7 mouse cellular contexts compared by ENCODE assay signal in the genomic region with DNA sequence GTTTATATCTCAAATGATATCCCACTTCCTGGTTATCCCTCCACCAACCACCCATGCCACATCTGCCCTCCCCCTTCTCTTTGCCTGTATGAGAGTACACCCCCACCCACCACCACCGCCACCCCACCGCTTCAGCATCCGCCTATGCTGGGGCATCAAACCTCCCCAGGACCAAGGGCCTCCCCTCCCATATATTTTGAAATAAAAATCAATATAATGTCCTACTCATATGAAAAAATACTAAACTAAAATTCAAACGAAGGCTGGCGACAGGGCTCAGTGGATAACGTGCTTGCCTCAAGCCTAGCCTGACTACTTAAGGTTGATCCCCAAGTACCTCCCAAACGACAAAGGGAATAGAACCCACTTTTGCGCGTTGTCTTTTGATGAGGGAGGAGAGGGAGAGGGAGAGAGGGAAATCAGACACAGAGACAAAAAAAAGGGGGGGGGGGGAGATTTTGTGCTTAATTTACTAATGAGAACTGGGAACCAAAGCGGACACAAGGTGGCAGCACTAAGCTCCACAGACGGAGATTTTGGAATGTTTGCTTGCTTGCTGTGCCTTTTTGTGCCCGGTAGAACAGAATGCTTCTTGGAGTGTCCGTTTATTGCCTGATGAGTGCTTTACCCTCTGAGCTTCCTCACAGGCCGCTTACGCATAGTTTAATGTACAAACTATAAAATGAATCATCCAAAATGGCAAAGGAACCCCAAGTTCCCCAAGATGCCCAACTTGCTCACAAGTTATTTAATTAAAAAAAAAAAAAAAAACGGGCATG. TPM values are rescaled to one million over a fixed set of nuclear protein-coding genes. Genes with fewer than 3 reads are reported as not detected.
A peak's percentile ranks its signal among the peaks of the same experiment; 100 is the strongest.
DNase-seq lines count a peak whose midpoint lies in the region; ATAC-seq lines count a peak whose summit lies in the region.

No protein-coding gene starts in this region.

- H3K9me3 ChIP-seq in hindbrain, embryonic 15.5 days: no peaks in the 10 kb centered on the region

- H3K4me2 ChIP-seq in hindbrain, embryonic 15.5 days: peak overlapping the region; percentile 60

- H3K4me3 ChIP-seq in hindbrain, embryonic 15.5 days: peak overlapping the region; percentile 41
- peak overlapping the region; percentile 29 for H3K4me3 ChIP-seq in macrophage (ENCODE audit: inconsistent target)

- H3K27me3 ChIP-seq in hindbrain, embryonic 15.5 days: no peaks in the 10 kb centered on the region

- peak; percentile 73 for ATAC-seq in hindbrain, embryonic 15.5 days (ENCODE audit: low FRiP score, low read depth)

- peak; percentile 72 to 93 for DNase-seq in adrenal gland, adult (ENCODE audit: inconsistent age in 2 of 2, low spot score in 1 of 2)
- peak; percentile 84 to 90 for DNase-seq in cerebellum, postnatal 36 days
- peak; percentile 76 for DNase-seq in gastrocnemius, adult 18-20 months (ENCODE audit: low spot score)
- peak; percentile 58 to 60 for DNase-seq in layer of hippocampus, postnatal 36 days
- peak; percentile 79 to 82 for DNase-seq in right cerebral cortex, postnatal 10 days (ENCODE audit: low spot score in 2 of 2)

- H3K4me1 ChIP-seq in hindbrain, embryonic 15.5 days (replicated peaks): peaks cover 11% of the 10 kb centered on the region

- 8% methylated on average over 16 of the region's 16 CpGs for WGBS in hindbrain, embryonic 15.5 days
- 2% methylated on average over 15 of the region's 16 CpGs for WGBS in macrophage (ENCODE audit: missing documents)

- H3K9ac ChIP-seq in hindbrain, embryonic 15.5 days: peak overlapping the region; percentile 44

- H3K36me3 ChIP-seq in hindbrain, embryonic 15.5 days: no peaks in the 10 kb centered on the region
- H3K36me3 ChIP-seq in macrophage (ENCODE audit: inconsistent target): no peaks in the 10 kb centered on the region

- H3K27ac ChIP-seq in hindbrain, embryonic 15.5 days (replicated peaks): peak overlapping the region; percentile 61; the same call in 1 of the 2 replicates
- H3K27ac ChIP-seq in macrophage: peak overlapping the region; percentile 78

- no peaks in the 10 kb centered on the region for H3K79me2 ChIP-seq in macrophage (ENCODE audit: inconsistent target)

RNA-seq across cellular contexts. Expression of a gene that starts 11.6 kb away (rescaled TPM):
- 100 to 1,000 TPM; 383 to 411 TPM for total RNA-seq in gastrocnemius, adult 18-20 months (2021)
- 361 and 362 TPM in 2 replicates for polyA plus RNA-seq in hindbrain, embryonic 15.5 days (2015; fragmentation: Nextera tagmentation; extraction: Ambion mirVana)
- 100 to 1,000 TPM; 241 to 254 TPM for total RNA-seq in layer of hippocampus, postnatal 36 days (2021)
- 100 to 1,000 TPM in 23 of 26 experiments, 10 to 100 TPM in 3; 65.6 to 268 (median 152) TPM for total RNA-seq in macrophage (2018; cell fraction: chromatin; rRNA removed)
- total RNA-seq in macrophage (2018; cell fraction: cytosol; rRNA removed): 100 to 1,000 TPM; 274 to 584 (median 379) TPM
- total RNA-seq in macrophage (2018; cell fraction: nucleus; rRNA removed): 100 to 1,000 TPM; 112 to 309 (median 144) TPM
- polyA plus RNA-seq in macrophage (2018): 321 to 741 TPM (median 672 TPM) in 3 replicates

RNA-seq across cellular contexts. Expression of a gene that starts 28.7 kb away (rescaled TPM):
- 10 to 100 TPM; 15.7 to 22.6 TPM for total RNA-seq in gastrocnemius, adult 18-20 months (2021)
- polyA plus RNA-seq in hindbrain, embryonic 15.5 days (2015; fragmentation: Nextera tagmentation; extraction: Ambion mirVana): 6.8 and 7.4 TPM in 2 replicates
- total RNA-seq in layer of hippocampus, postnatal 36 days (2021): 10 to 100 TPM; 58.3 to 59.6 TPM
- 100 to 1,000 TPM in 17 of 26 experiments, 10 to 100 TPM in 9; 20.6 to 250 (median 130) TPM for total RNA-seq in macrophage (2018; cell fraction: chromatin; rRNA removed)
- 10 to 100 TPM; 16.9 to 87.7 (median 65.3) TPM for total RNA-seq in macrophage (2018; cell fraction: cytosol; rRNA removed)
- total RNA-seq in macrophage (2018; cell fraction: nucleus; rRNA removed): 100 to 1,000 TPM in 10 of 26 experiments, 10 to 100 TPM in 16; 25.6 to 136 (median 96.6) TPM
- 40.1 to 48.8 TPM (median 47.2 TPM) in 3 replicates for polyA plus RNA-seq in macrophage (2018)

RNA-seq across cellular contexts. Expression of a gene that starts 37.4 kb away (rescaled TPM):
- total RNA-seq in gastrocnemius, adult 18-20 months (2021): 10 to 100 TPM; 34.7 to 41.9 TPM
- 3.1 and 3.7 TPM in 2 replicates for polyA plus RNA-seq in hindbrain, embryonic 15.5 days (2015; fragmentation: Nextera tagmentation; extraction: Ambion mirVana)
- total RNA-seq in layer of hippocampus, postnatal 36 days (2021): 1 to 10 TPM; 1.6 to 2.5 TPM
- 10 to 100 TPM in 12 of 26 experiments, 1 to 10 TPM in 14; 2.1 to 26.6 (median 9.3) TPM for total RNA-seq in macrophage (2018; cell fraction: chromatin; rRNA removed)
- 1 to 10 TPM in 20 of 26 experiments, under 1 TPM in 6; 0.29 to 2.5 (median 1.3) TPM for total RNA-seq in macrophage (2018; cell fraction: cytosol; rRNA removed)
- total RNA-seq in macrophage (2018; cell fraction: nucleus; rRNA removed): 10 to 100 TPM in 3 of 26 experiments, 1 to 10 TPM in 23; 1.7 to 11.6 (median 5.5) TPM
- 1.1 to 1.4 TPM (median 1.2 TPM) in 3 replicates for polyA plus RNA-seq in macrophage (2018)

RNA-seq across cellular contexts. Expression of a gene that starts 38.0 kb away (rescaled TPM):
- 1 to 10 TPM; 1.8 to 2.5 TPM for total RNA-seq in gastrocnemius, adult 18-20 months (2021)
- polyA plus RNA-seq in hindbrain, embryonic 15.5 days (2015; fragmentation: Nextera tagmentation; extraction: Ambion mirVana): 3.8 and 4.7 TPM in 2 replicates
- 1 to 10 TPM in 1 of 2 experiments, under 1 TPM in 1; 0.40 to 1.3 TPM for total RNA-seq in layer of hippocampus, postnatal 36 days (2021)
- total RNA-seq in macrophage (2018; cell fraction: chromatin; rRNA removed): 1 to 10 TPM in 4 of 26 experiments, under 1 TPM in 1, not detected in 21; 0.98 to 1.4 (median 1.3) TPM
- total RNA-seq in macrophage (2018; cell fraction: cytosol; rRNA removed): 1 to 10 TPM in 21 of 26 experiments, under 1 TPM in 5; 0.47 to 2.3 (median 1.5) TPM
- total RNA-seq in macrophage (2018; cell fraction: nucleus; rRNA removed): 1 to 10 TPM in 3 of 26 experiments, under 1 TPM in 10, not detected in 13; 0.40 to 5.6 (median 0.67) TPM
- 0.75 to 2.7 TPM (median 1.7 TPM) in 3 replicates for polyA plus RNA-seq in macrophage (2018)

Comparison
In these comparisons a context has a peak if more than half of its experiments do, and no peak if none do; other contexts are left out.
1. Peak in every context shown above with its lines: DNase-seq, ATAC-seq, H3K4me3 ChIP-seq and H3K27ac ChIP-seq.
2. RNA of a gene that starts 37.4 kb away (total RNA-seq): 34.7 to 41.9 TPM in gastrocnemius, adult 18-20 months; 1.6 to 2.5 TPM in layer of hippocampus, postnatal 36 days; every median in the first group is over 10 times any median in the second.